Mouse (Mus musculus): ENCODE results near the gene Itpkb. TPM values are rescaled to one million over a fixed set of nuclear protein-coding genes. Genes with fewer than 3 reads are reported as not detected.

Itpkb gene
- polyA plus RNA-seq, 1 experiment from 2014 or later = 8.3 TPM

DNA sequence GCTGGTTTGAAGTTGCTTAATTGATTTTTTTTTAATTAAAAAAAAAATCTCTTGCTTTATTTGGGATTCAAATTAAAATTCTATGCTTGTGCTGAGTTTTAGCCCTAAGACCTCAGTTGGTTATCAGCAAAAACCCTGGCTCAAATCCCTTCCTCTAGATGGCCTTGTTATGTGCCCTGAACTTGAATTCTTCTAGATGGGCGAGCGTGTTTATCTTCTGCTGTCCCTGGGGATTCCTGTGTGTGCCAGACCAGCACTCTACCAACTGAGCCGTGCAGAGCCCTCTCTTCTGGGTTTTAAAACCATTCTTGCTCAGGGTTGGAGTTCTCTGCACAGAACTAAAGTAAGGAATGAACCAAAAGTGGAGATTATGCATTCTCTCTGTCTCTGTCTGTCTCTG lies 22.0 kb downstream of the Itpkb start:
- Histone ChIP-seq H3K9ac (replicated peaks; ENCODE audit: low read length) (no peak overlapping the region), H3K4me2 (replicated peaks; ENCODE audit: low read depth, low read length) (no peak overlapping the region), H3K27ac (ENCODE audit: low read length) (no peak overlapping the region), H3K4me3 (ENCODE audit: low read length) (no peak overlapping the region), H3K9me3 (ENCODE audit: low read length) (no peaks in the 10 kb centered on the region), H3K4me1 (ENCODE audit: insufficient read depth, low read length) (peaks cover 59% of the 10 kb centered on the region), H3K36me3 (ENCODE audit: insufficient read depth, low read length) (0 out of 2 replicates have a peak, but pooled peaks cover 2% of the 10 kb centered on the region), H3K27me3 (ENCODE audit: insufficient read depth, low read length) (no peaks in the 10 kb centered on the region)
- 34% methylated on average over 3 of the region's 3 CpGs for WGBS
- no peak for ATAC-seq (ENCODE audit: low FRiP score, low TSS enrichment)

DNA sequence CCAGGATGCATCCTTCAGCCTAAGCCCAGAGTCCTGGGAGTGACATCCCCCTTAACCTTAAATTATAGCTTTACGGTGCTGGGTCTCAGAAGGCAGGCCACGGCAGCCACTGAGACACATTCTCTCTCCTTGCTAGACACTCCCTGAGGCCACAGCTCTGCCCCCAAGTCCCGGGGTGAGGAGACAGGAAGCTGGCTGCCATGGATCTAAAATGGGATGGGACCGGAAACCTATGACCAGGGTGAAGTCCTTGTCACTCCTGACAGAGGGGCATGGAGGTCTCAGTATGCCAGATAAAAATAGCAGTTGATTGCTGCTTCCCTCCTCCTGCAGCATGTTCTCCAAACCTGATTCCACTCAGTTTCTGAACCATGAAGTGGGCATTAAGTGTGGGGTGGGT lies 23.8 kb downstream of the Itpkb start:
- H3K4me3 ChIP-seq (ENCODE audit: low read length) = no peak overlapping the region
- ATAC-seq (ENCODE audit: low FRiP score, low TSS enrichment) = no peak
- no peak overlapping the region; the same call in 1 of the 2 replicates for H3K9ac ChIP-seq (replicated peaks; ENCODE audit: low read length)
- no peaks in the 10 kb centered on the region for H3K27me3 ChIP-seq (ENCODE audit: insufficient read depth, low read length)
- H3K27ac ChIP-seq (ENCODE audit: low read length) = no peak overlapping the region
- H3K4me2 ChIP-seq (replicated peaks; ENCODE audit: low read depth, low read length) = no peak overlapping the region
- WGBS = 8% methylated on average over 4 of the region's 4 CpGs
- 0 out of 2 replicates have a peak, but pooled peaks cover 2% of the 10 kb centered on the region for H3K36me3 ChIP-seq (ENCODE audit: insufficient read depth, low read length)
- no peaks in the 10 kb centered on the region for H3K9me3 ChIP-seq (ENCODE audit: low read length)
- H3K4me1 ChIP-seq (ENCODE audit: insufficient read depth, low read length) = peaks cover 57% of the 10 kb centered on the region

GRCm38 (mm10) chr1:180354976-180355730 lies 24.9 kb downstream of the Itpkb start:
- 91% methylated on average over 13 of the region's 13 CpGs for WGBS
- Histone ChIP-seq H3K4me2 (replicated peaks; ENCODE audit: low read depth, low read length) (no peak overlapping the region), H3K36me3 (ENCODE audit: insufficient read depth, low read length) (0 out of 2 replicates have a peak, but pooled peaks cover 2% of the 10 kb centered on the region), H3K9me3 (ENCODE audit: low read length) (no peaks in the 10 kb centered on the region), H3K4me3 (ENCODE audit: low read length) (no peak overlapping the region), H3K27me3 (ENCODE audit: insufficient read depth, low read length) (no peaks in the 10 kb centered on the region), H3K4me1 (ENCODE audit: insufficient read depth, low read length) (peaks cover 57% of the 10 kb centered on the region), H3K27ac (ENCODE audit: low read length) (no peak overlapping the region), H3K9ac (replicated peaks; ENCODE audit: low read length) (no peak overlapping the region)
- no peak for ATAC-seq (ENCODE audit: low FRiP score, low TSS enrichment)

DNA sequence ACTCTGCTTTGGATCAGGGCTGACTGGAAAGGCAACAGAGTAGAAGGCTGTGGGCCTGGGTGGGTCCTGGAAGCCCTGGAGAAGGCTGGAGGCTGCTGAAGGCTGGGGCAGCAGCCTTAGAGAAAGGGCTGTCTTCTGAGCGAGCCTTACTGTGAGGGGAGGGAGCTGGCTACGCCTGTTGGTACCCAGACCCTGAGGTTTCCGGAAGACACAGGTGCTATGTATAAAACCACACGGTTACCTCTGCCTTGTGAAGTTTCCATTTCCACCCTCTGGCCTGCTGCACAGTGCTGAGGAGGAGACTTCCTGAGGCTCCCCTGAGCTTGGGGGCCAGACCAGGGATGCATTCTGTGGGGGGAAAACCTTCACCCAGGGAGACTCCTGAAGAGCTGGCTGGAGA lies 25.9 kb downstream of the Itpkb start:
- Histone ChIP-seq H3K9ac (replicated peaks; ENCODE audit: low read length) (peak overlapping the region; percentile 39; the same call in 1 of the 2 replicates), H3K27ac (ENCODE audit: low read length) (no peak overlapping the region; the same call in 1 of the 2 replicates)
- no peak for ATAC-seq (ENCODE audit: low FRiP score, low TSS enrichment)

DNA sequence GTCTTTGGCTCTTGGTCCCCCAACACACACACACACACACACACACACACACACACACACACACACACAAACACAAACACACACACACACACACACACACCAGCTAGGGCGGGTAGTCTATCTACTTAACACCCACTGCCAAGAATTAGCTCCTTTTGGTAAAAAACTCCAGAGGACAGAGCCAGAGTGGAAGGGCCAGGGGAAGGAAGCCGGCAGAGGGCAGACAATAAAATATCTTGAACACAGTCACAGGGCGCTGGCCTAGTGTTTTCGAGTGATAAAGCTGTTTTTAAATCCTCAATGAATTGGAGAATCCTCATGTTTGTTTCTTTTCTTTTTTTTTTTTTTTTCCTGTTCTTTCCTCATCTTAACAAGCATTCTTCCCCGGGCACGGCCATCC lies 26.6 kb downstream of the Itpkb start:
- Histone ChIP-seq H3K4me2 (replicated peaks; ENCODE audit: low read depth, low read length) (no peak overlapping the region), H3K9me3 (ENCODE audit: low read length) (no peaks in the 10 kb centered on the region), H3K9ac (replicated peaks; ENCODE audit: low read length) (no peak overlapping the region; the same call in 1 of the 2 replicates), H3K4me3 (ENCODE audit: low read length) (no peak overlapping the region), H3K27me3 (ENCODE audit: insufficient read depth, low read length) (no peaks in the 10 kb centered on the region), H3K4me1 (ENCODE audit: insufficient read depth, low read length) (peaks cover 52% of the 10 kb centered on the region), H3K27ac (ENCODE audit: low read length) (0 out of 2 replicates have a peak overlapping the region, but pooled peaks have one; percentile 15), H3K36me3 (ENCODE audit: insufficient read depth, low read length) (0 out of 2 replicates have a peak, but pooled peaks cover 2% of the 10 kb centered on the region)
- ATAC-seq (ENCODE audit: low FRiP score, low TSS enrichment) = no peak
- 63% methylated on average over 6 of the region's 6 CpGs for WGBS

More for the DNA sequence above, 25.9 kb downstream of the Itpkb start:
- H3K9me3 ChIP-seq (ENCODE audit: low read length) = no peaks in the 10 kb centered on the region
- H3K4me2 ChIP-seq (replicated peaks; ENCODE audit: low read depth, low read length) = no peak overlapping the region
- 62% methylated on average over 4 of the region's 4 CpGs for WGBS
- H3K4me3 ChIP-seq (ENCODE audit: low read length) = no peak overlapping the region
- peaks cover 57% of the 10 kb centered on the region for H3K4me1 ChIP-seq (ENCODE audit: insufficient read depth, low read length)
- H3K27me3 ChIP-seq (ENCODE audit: insufficient read depth, low read length) = no peaks in the 10 kb centered on the region
- H3K36me3 ChIP-seq (ENCODE audit: insufficient read depth, low read length) = 0 out of 2 replicates have a peak, but pooled peaks cover 2% of the 10 kb centered on the region

GRCm38 (mm10) chr1:180357893-180358331 lies 27.6 kb downstream of the Itpkb start:
- Histone ChIP-seq H3K9me3 (ENCODE audit: low read length) (no peaks in the 10 kb centered on the region), H3K27me3 (ENCODE audit: insufficient read depth, low read length) (no peaks in the 10 kb centered on the region), H3K4me3 (ENCODE audit: low read length) (no peak overlapping the region), H3K36me3 (ENCODE audit: insufficient read depth, low read length) (0 out of 2 replicates have a peak, but pooled peaks cover 2% of the 10 kb centered on the region), H3K4me2 (replicated peaks; ENCODE audit: low read depth, low read length) (no peak overlapping the region), H3K4me1 (ENCODE audit: insufficient read depth, low read length) (peaks cover 49% of the 10 kb centered on the region), H3K9ac (replicated peaks; ENCODE audit: low read length) (no peak overlapping the region), H3K27ac (ENCODE audit: low read length) (peak overlapping the region; percentile 44; the same call in 1 of the 2 replicates)
- no peak for ATAC-seq (ENCODE audit: low FRiP score, low TSS enrichment)
- WGBS = 31% methylated on average over 7 of the region's 7 CpGs

- peak overlapping the region; percentile 44; the same call in 1 of the 2 replicates for H3K27ac ChIP-seq (ENCODE audit: low read length)
- H3K4me2 ChIP-seq (replicated peaks; ENCODE audit: low read depth, low read length) = no peak overlapping the region
- 83% methylated on average over 9 of the region's 9 CpGs for WGBS
- no peak overlapping the region for H3K9ac ChIP-seq (replicated peaks; ENCODE audit: low read length)
- H3K9me3 ChIP-seq (ENCODE audit: low read length) = no peaks in the 10 kb centered on the region
- no peak overlapping the region for H3K4me3 ChIP-seq (ENCODE audit: low read length)
- H3K4me1 ChIP-seq (ENCODE audit: insufficient read depth, low read length) = peaks cover 49% of the 10 kb centered on the region
- 0 out of 2 replicates have a peak, but pooled peaks cover 2% of the 10 kb centered on the region for H3K36me3 ChIP-seq (ENCODE audit: insufficient read depth, low read length)
- ATAC-seq (ENCODE audit: low FRiP score, low TSS enrichment) = no peak
- H3K27me3 ChIP-seq (ENCODE audit: insufficient read depth, low read length) = no peaks in the 10 kb centered on the region
Measured at GRCm38 (mm10) chr1:180358466-180358865, 28.2 kb downstream of the Itpkb start.

DNA sequence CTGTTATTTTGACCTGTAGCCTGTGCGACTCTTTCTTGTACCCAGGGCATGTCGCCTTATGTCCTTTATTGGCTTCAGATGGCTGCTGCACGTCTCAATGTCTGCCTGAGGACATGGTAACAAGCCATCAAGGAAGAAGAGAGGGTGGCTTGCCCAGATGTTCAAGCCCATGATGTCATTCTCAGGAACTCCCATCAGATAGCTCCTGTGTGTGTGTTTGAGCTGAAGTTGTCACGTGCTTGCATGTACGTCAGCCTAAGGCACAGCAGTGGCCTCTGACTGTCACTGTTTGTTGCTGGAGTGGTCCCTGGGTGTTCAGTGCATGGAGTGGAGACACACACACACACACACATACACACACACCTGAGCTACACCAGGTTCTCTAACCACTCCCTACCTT lies 29.0 kb downstream of the Itpkb start:
- ATAC-seq (ENCODE audit: low FRiP score, low TSS enrichment) = no peak
- no peaks in the 10 kb centered on the region for H3K27me3 ChIP-seq (ENCODE audit: insufficient read depth, low read length)
- H3K9me3 ChIP-seq (ENCODE audit: low read length) = no peaks in the 10 kb centered on the region
- H3K9ac ChIP-seq (replicated peaks; ENCODE audit: low read length) = no peak overlapping the region
- no peaks in the 10 kb centered on the region for H3K36me3 ChIP-seq (ENCODE audit: insufficient read depth, low read length)
- no peak overlapping the region for H3K4me3 ChIP-seq (ENCODE audit: low read length)
- no peak overlapping the region for H3K4me2 ChIP-seq (replicated peaks; ENCODE audit: low read depth, low read length)
- H3K4me1 ChIP-seq (ENCODE audit: insufficient read depth, low read length) = peaks cover 49% of the 10 kb centered on the region
- WGBS = 76% methylated on average over 5 of the region's 5 CpGs
- H3K27ac ChIP-seq (ENCODE audit: low read length) = no peak overlapping the region

DNA sequence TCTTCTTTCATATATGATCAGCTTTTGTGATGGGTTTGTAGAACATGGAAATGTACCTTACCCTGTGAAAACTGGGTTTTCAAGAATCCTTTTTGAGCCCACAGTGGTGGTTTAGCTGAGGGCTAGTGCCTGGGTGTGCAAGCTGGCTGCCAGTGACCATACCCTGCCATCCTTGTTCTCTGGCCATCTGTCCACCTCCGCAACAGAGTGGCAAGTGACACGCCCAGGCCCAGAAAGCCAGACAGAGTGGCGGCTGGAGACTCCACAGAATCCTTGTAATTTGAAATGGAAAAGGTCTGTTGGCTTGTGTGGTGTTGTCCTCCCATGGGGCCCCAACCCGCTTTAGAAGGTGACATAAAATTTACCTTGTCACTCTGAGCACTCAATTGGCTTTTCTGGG lies 31.9 kb downstream of the Itpkb start:
- Histone ChIP-seq H3K27ac (ENCODE audit: low read length) (no peak overlapping the region), H3K27me3 (ENCODE audit: insufficient read depth, low read length) (no peaks in the 10 kb centered on the region), H3K4me1 (ENCODE audit: insufficient read depth, low read length) (peaks cover 62% of the 10 kb centered on the region), H3K4me3 (ENCODE audit: low read length) (no peak overlapping the region), H3K9ac (replicated peaks; ENCODE audit: low read length) (no peak overlapping the region), H3K9me3 (ENCODE audit: low read length) (no peaks in the 10 kb centered on the region), H3K4me2 (replicated peaks; ENCODE audit: low read depth, low read length) (no peak overlapping the region), H3K36me3 (ENCODE audit: insufficient read depth, low read length) (no peaks in the 10 kb centered on the region)
- WGBS = 87% methylated on average over 4 of the region's 4 CpGs
- ATAC-seq (ENCODE audit: low FRiP score, low TSS enrichment) = no peak

GRCm38 (mm10) chr1:180362844-180363243 lies 32.6 kb downstream of the Itpkb start:
- Histone ChIP-seq H3K9ac (replicated peaks; ENCODE audit: low read length) (no peak overlapping the region), H3K4me1 (ENCODE audit: insufficient read depth, low read length) (peaks cover 62% of the 10 kb centered on the region), H3K27ac (ENCODE audit: low read length) (peak overlapping the region; percentile 81; the same call in 1 of the 2 replicates)

More at GRCm38 (mm10) chr1:180362844-180363243, 32.6 kb downstream of the Itpkb start:
- no peak for ATAC-seq (ENCODE audit: low FRiP score, low TSS enrichment)
- Histone ChIP-seq H3K4me3 (ENCODE audit: low read length) (no peak overlapping the region), H3K36me3 (ENCODE audit: insufficient read depth, low read length) (no peaks in the 10 kb centered on the region), H3K9me3 (ENCODE audit: low read length) (no peaks in the 10 kb centered on the region), H3K27me3 (ENCODE audit: insufficient read depth, low read length) (no peaks in the 10 kb centered on the region), H3K4me2 (replicated peaks; ENCODE audit: low read depth, low read length) (no peak overlapping the region)
- 76% methylated on average over 5 of the region's 5 CpGs for WGBS
